Mouse (Mus musculus) CH12.LX (cell line): ENCODE results near the gene Fgd2. TPM values are rescaled to one million over a fixed set of nuclear protein-coding genes. Genes with fewer than 3 reads are reported as not detected.

ENCODE experiments used
- DNase-seq: peaks from one replicate; pipeline ENCODE4 v3.0.0-alpha.2; 2013; ENCODE audit errors: extremely low read depth
- H3K27ac ChIP-seq: 2 replicates; pipeline ENCODE4 v1.5.1; 2012; ENCODE audit warnings: low read depth, mild to moderate bottlenecking, control low read depth, moderate library complexity; ENCODE audit not compliant: insufficient read depth
- H3K27me3 ChIP-seq: replicated peaks from 2 replicates; pipeline ENCODE3; 2012; ENCODE audit warnings: inconsistent platforms
- H3K36me3 ChIP-seq, 2 experiments: replicated peaks in 1 of 2; 2 replicates each; pipeline versions ENCODE3 to v1.6.1; 2012; ENCODE audit warnings: inconsistent platforms in 1 of 2, low read length in 1 of 2, mild to moderate bottlenecking in 1 of 2, mixed read lengths in 1 of 2, moderate library complexity in 1 of 2; ENCODE audit not compliant: control insufficient read depth in 1 of 2, insufficient read depth in 1 of 2
- H3K4me1 ChIP-seq, 2 experiments: 2 replicates each; pipeline ENCODE4 v1.6.1; 2012; ENCODE audit warnings: inconsistent platforms in 1 of 2, moderate library complexity in 1 of 2; ENCODE audit not compliant: insufficient read depth in 2 of 2, control insufficient read depth in 1 of 2
- H3K4me2 ChIP-seq: 2 replicates; pipeline ENCODE4 v1.6.1; 2012; ENCODE audit warnings: low read depth, mild to moderate bottlenecking, control low read depth; ENCODE audit not compliant: poor library complexity, insufficient read depth, severe bottlenecking
- H3K4me3 ChIP-seq, 3 experiments: fragments of 150-350 bp in 1 of 3; sonication (generic) in 1 of 3; replicated peaks in 1 of 3; 2 replicates each; pipeline versions ENCODE3 to v1.5.1; 2011 to 2012; ENCODE audit warnings: low read depth in 2 of 3, low read length in 2 of 3, mild to moderate bottlenecking in 2 of 3, moderate library complexity in 2 of 3, control low read depth in 1 of 3, improper control_type of control experiment in 1 of 3, inconsistent platforms in 1 of 3, mixed read lengths in 1 of 3; ENCODE audit not compliant: poor library complexity in 1 of 3
- H3K79me2 ChIP-seq: replicated peaks from 2 replicates; pipeline ENCODE4 v1.6.1; 2012; ENCODE audit warnings: mild to moderate bottlenecking, moderate library complexity; ENCODE audit not compliant: control insufficient read depth, poor library complexity, insufficient read depth, severe bottlenecking; ENCODE audit errors: extremely low read depth
- H3K9ac ChIP-seq: 2 replicates; pipeline ENCODE4 v1.6.1; 2012; ENCODE audit warnings: low read depth, mild to moderate bottlenecking, control low read depth, moderate library complexity; ENCODE audit not compliant: insufficient read depth
- H3K9me3 ChIP-seq: replicated peaks from 2 replicates; pipeline ENCODE3; 2012; ENCODE audit warnings: low read length, inconsistent platforms, mixed read lengths
- BHLHE40 ChIP-seq: IDR thresholded peaks from 2 replicates; pipeline ENCODE4 v1.6.1; 2011; ENCODE audit warnings: mild to moderate bottlenecking, low read depth, low read length, improper control_type of control experiment
- CHD1 ChIP-seq: IDR thresholded peaks from 2 replicates; pipeline ENCODE4 v1.6.1; 2012; ENCODE audit warnings: low read depth, low read length, improper control_type of control experiment, inconsistent platforms
- CHD2 ChIP-seq: IDR thresholded peaks from 2 replicates; pipeline ENCODE4 v1.6.1; 2011; ENCODE audit warnings: low read length, improper control_type of control experiment
- CTCF ChIP-seq, 2 experiments: IDR thresholded peaks in 1 of 2; conservative IDR thresholded peaks in 1 of 2; 2 replicates each; pipeline ENCODE4 v1.5.1; 2011 to 2012; ENCODE audit warnings: low read depth in 2 of 2, low read length in 2 of 2, improper control_type of control experiment in 1 of 2, inconsistent platforms in 1 of 2, mild to moderate bottlenecking in 1 of 2, moderate library complexity in 1 of 2
- EP300 ChIP-seq: IDR thresholded peaks from 2 replicates; pipeline ENCODE4 v1.6.1; 2011; ENCODE audit warnings: low read length, improper control_type of control experiment
- GABPA ChIP-seq: IDR thresholded peaks from 2 replicates; pipeline ENCODE4 v1.6.1; 2012; ENCODE audit warnings: low read depth, low read length, improper control_type of control experiment, inconsistent platforms; ENCODE audit not compliant: insufficient replicate concordance
- HCFC1 ChIP-seq: IDR thresholded peaks from 2 replicates; pipeline ENCODE4 v1.6.1; 2012; ENCODE audit warnings: low read depth, mild to moderate bottlenecking, inconsistent platforms, low read length, improper control_type of control experiment
- IRF4 ChIP-seq: IDR thresholded peaks from 2 replicates; pipeline ENCODE4 v1.6.1; 2014; ENCODE audit warnings: low read depth, mild to moderate bottlenecking, inconsistent platforms, low read length, improper control_type of control experiment
- MAFK ChIP-seq: IDR thresholded peaks from 2 replicates; pipeline ENCODE4 v1.6.1; 2011; ENCODE audit warnings: low read length, improper control_type of control experiment; ENCODE audit not compliant: insufficient replicate concordance
- MAX ChIP-seq: IDR thresholded peaks from 2 replicates; pipeline ENCODE4 v1.6.1; 2011; ENCODE audit warnings: low read length, improper control_type of control experiment
- MYC ChIP-seq: IDR thresholded peaks from 2 replicates; pipeline ENCODE4 v1.6.1; 2011; ENCODE audit warnings: low read depth, mild to moderate bottlenecking, improper control_type of control experiment, low read length
- NELFE ChIP-seq: IDR thresholded peaks from 2 replicates; pipeline ENCODE4 v1.6.1; 2011; ENCODE audit warnings: low read depth, low read length, improper control_type of control experiment
- NRF1 ChIP-seq: IDR thresholded peaks from 2 replicates; pipeline ENCODE4 v1.6.1; 2014; ENCODE audit warnings: low read depth, mild to moderate bottlenecking, inconsistent platforms, low read length, improper control_type of control experiment, moderate library complexity
- POLR2AphosphoS2 ChIP-seq: IDR thresholded peaks from 2 replicates; pipeline ENCODE4 v1.6.1; 2011; ENCODE audit warnings: low read depth, low read length, improper control_type of control experiment
- RAD21 ChIP-seq: IDR thresholded peaks from 2 replicates; pipeline ENCODE4 v1.6.1; 2011; ENCODE audit warnings: low read depth, mild to moderate bottlenecking, low read length, improper control_type of control experiment, moderate library complexity
- RCOR1 ChIP-seq: conservative IDR thresholded peaks from 2 replicates; pipeline ENCODE4 v1.6.1; 2012; ENCODE audit warnings: low read depth, mild to moderate bottlenecking, inconsistent platforms, low read length, improper control_type of control experiment
- SIN3A ChIP-seq: IDR thresholded peaks from 2 replicates; pipeline ENCODE4 v1.6.1; 2012; ENCODE audit warnings: low read length, improper control_type of control experiment, inconsistent platforms
- SMC3 ChIP-seq: IDR thresholded peaks from 2 replicates; pipeline ENCODE4 v1.6.1; 2011; ENCODE audit warnings: low read depth, low read length, improper control_type of control experiment
- TCF12 ChIP-seq: IDR thresholded peaks from 2 replicates; pipeline ENCODE4 v1.6.1; 2014; ENCODE audit warnings: low read depth, mild to moderate bottlenecking, inconsistent platforms, low read length, improper control_type of control experiment
- ZC3H11A ChIP-seq: IDR thresholded peaks from 2 replicates; pipeline ENCODE4 v1.6.1; 2012; ENCODE audit warnings: low read depth, mild to moderate bottlenecking, inconsistent platforms, low read length, improper control_type of control experiment
- ZNF384 ChIP-seq: IDR thresholded peaks from 2 replicates; pipeline ENCODE4 v1.6.1; 2012; ENCODE audit warnings: low read depth, low read length, improper control_type of control experiment, inconsistent platforms
- dilution Hi-C: fragments of 300-500 bp; cut with MboI; formaldehyde crosslinking; loops from 2 replicates; pipeline ENCODE4 v1.14.3; 2020; ENCODE audit warnings: low sequenced_read_pairs; ENCODE audit not compliant: extremely low pct_unique_long_range_greater_than_20kb, extremely low pct_ligation_motif_present
- in situ Hi-C: fragments of 300-500 bp; cut with MboI; formaldehyde crosslinking; loops from 3 replicates; pipeline ENCODE4 v1.14.3; 2019; ENCODE audit warnings: low sequenced_read_pairs, low pct_ligation_motif_present, low pct_unique_long_range_greater_than_20kb, mixed read lengths
- polyA plus RNA-seq: library from polyadenylated mRNA; unstranded; fragments of >175 nt; gene quantifications from 2 replicates; pipeline ENCODE4 v1.2.1, GENCODE M21; 2012; ENCODE audit warnings: low read depth; ENCODE audit not compliant: insufficient read length
- total RNA-seq, 2 experiments: library from RNA; depleted of rRNA; stranded (reverse); fragments of 300-350 nt in 1 of 2; fragments of >200 nt in 1 of 2; gene quantifications; 2 replicates each; pipeline ENCODE4 v1.2.3; 2012 to 2014

Gene Fgd2
- total and polyA plus RNA-seq, 3 experiments = 41.7 to 54.4 (median 48.3) TPM

- Histone ChIP-seq H3K79me2 (no peaks in the 10 kb centered on the region), H3K4me1 (peaks cover 0 to 3% of the 10 kb centered on the region in 2 experiments; a peak in 2 of 4 replicates), H3K4me3 (no peak overlapping the region), H3K9me3 (no peaks in the 10 kb centered on the region), H3K4me2 (no peak overlapping the region), H3K27me3 (no peaks in the 10 kb centered on the region), H3K9ac (no peak overlapping the region), H3K27ac (peak overlapping the region; percentile 49; the same call in 1 of the 2 replicates), H3K36me3 (peaks cover 41 to 88% of the 10 kb centered on the region in 2 experiments)
- in situ Hi-C loops = no loop called here
- dilution Hi-C loops = no loop called here
- DNase-seq = peak; percentile 93
- TF ChIP-seq CHD2 = no peak
- TF ChIP-seq TCF12 = 0 out of 2 replicates have a peak, but pooled peaks have one; percentile 29
- no peak for TF ChIP-seq CHD1
- no peak for TF ChIP-seq ZNF384
- peak; percentile 76 to 90 for TF ChIP-seq CTCF (conservative IDR thresholded peaks at IDR 0.05 in 1 of 2, IDR thresholded peaks at IDR 0.05 in 1 of 2; ENCODE audit: low read depth in 2 of 2, low read length in 2 of 2)
- TF ChIP-seq MAX = 0 out of 2 replicates have a peak, but pooled peaks have one; percentile 14
- TF ChIP-seq NRF1 = no peak
- TF ChIP-seq NELFE = peak; percentile 71; the same call in 1 of the 2 replicates
- TF ChIP-seq HCFC1 = no peak
- no peak for TF ChIP-seq MAFK
- peak; percentile 66; the same call in 1 of the 2 replicates for TF ChIP-seq SIN3A
- TF ChIP-seq POLR2AphosphoS2 = no peak
- 0 out of 2 replicates have a peak, but pooled peaks have one; percentile 13 for TF ChIP-seq IRF4
- peak; percentile 85 for TF ChIP-seq SMC3
- no peak for TF ChIP-seq GABPA
- 0 out of 2 replicates have a peak, but pooled peaks have one; percentile 48 for TF ChIP-seq MYC
- no peak for TF ChIP-seq RCOR1
- peak; percentile 75 for TF ChIP-seq RAD21
- no peak for TF ChIP-seq EP300
- TF ChIP-seq BHLHE40 = peak; percentile 17; the same call in 1 of the 2 replicates
- TF ChIP-seq ZC3H11A = peak; percentile 42; the same call in 1 of the 2 replicates
Measured at GRCm38 (mm10) chr17:29370984-29371723, 10.4 kb downstream of the Fgd2 start.
